Mouse (Mus musculus) liver, embryonic 14.5 days (tissue): ENCODE results near the gene Lamp3. TPM values are rescaled to one million over a fixed set of nuclear protein-coding genes. Genes with fewer than 3 reads are reported as not detected.
"Not testable (repeated sequence)": the region's sequence is repeated elsewhere in the genome, so short reads cannot be mapped to it uniquely, and the experiment has no call there.

ENCODE experiments used
- ATAC-seq: fragments of 200-750 bp; cut with Nextera tagmentation; 2 replicates; pipeline ENCODE4 v1.8.0; 2017; ENCODE audit warnings: moderate number of reproducible peaks, mild to moderate bottlenecking, moderate library complexity; ENCODE audit not compliant: insufficient read depth
- DNase-seq, 3 experiments: peaks; one replicate each; pipeline ENCODE4 v3.0.0-alpha.2; 2012 to 2013; ENCODE audit warnings: low read depth in 3 of 3, low spot score in 3 of 3
- H3K27ac ChIP-seq: fragments of 300-500 bp; sonication (generic); 2 replicates; pipeline ENCODE4 v1.5.1; 2014; ENCODE audit warnings: moderate library complexity, mild to moderate bottlenecking, control low read depth, inconsistent platforms
- H3K27me3 ChIP-seq: fragments of 300-500 bp; sonication (generic); 2 replicates; pipeline ENCODE4 v1.6.1; 2014; ENCODE audit warnings: mild to moderate bottlenecking, low read length, moderate library complexity; ENCODE audit not compliant: control insufficient read depth, insufficient read depth
- H3K36me3 ChIP-seq: fragments of 300-500 bp; sonication (generic); replicated peaks from 2 replicates; pipeline ENCODE4 v1.6.1; 2014; ENCODE audit warnings: low read depth; ENCODE audit not compliant: control insufficient read depth, insufficient read depth
- H3K4me1 ChIP-seq, 2 experiments: fragments of 200-500 bp in 1 of 2; fragments of 300-500 bp in 1 of 2; sonication (generic) in 1 of 2; replicated peaks; 2 replicates each; pipeline ENCODE4 v1.6.1; 2012 to 2014; ENCODE audit warnings: antibody characterized with exemption in 1 of 2, inconsistent platforms in 1 of 2, low read length in 1 of 2; ENCODE audit not compliant: control insufficient read depth in 2 of 2, insufficient read depth in 2 of 2
- H3K4me2 ChIP-seq: fragments of 300-500 bp; sonication (generic); 2 replicates; pipeline ENCODE4 v1.6.1; 2014; ENCODE audit warnings: low read depth, mild to moderate bottlenecking, control low read depth, moderate library complexity
- H3K4me3 ChIP-seq, 2 experiments: fragments of 200-500 bp in 1 of 2; fragments of 300-500 bp in 1 of 2; sonication (generic) in 1 of 2; 2 replicates each; pipeline ENCODE4 v1.5.1; 2012 to 2014; ENCODE audit warnings: low read depth in 2 of 2, low read length in 2 of 2, mild to moderate bottlenecking in 2 of 2, control low read depth in 1 of 2, inconsistent platforms in 1 of 2, moderate library complexity in 1 of 2; ENCODE audit not compliant: insufficient read depth in 1 of 2
- H3K9ac ChIP-seq: fragments of 300-500 bp; sonication (generic); replicated peaks from 2 replicates; pipeline ENCODE4 v1.6.1; 2014; ENCODE audit warnings: mild to moderate bottlenecking, control low read depth, moderate library complexity
- H3K9me3 ChIP-seq: fragments of 300-500 bp; sonication (generic); 2 replicates; pipeline ENCODE4 v1.6.1; 2016; ENCODE audit warnings: low read length, mixed read lengths; ENCODE audit not compliant: control insufficient read depth
- CTCF ChIP-seq: IDR thresholded peaks from 2 replicates; pipeline ENCODE4 v1.5.1; 2016; ENCODE audit warnings: antibody characterized with exemption, low read depth, control low read depth
- EP300 ChIP-seq: IDR thresholded peaks from 2 replicates; pipeline ENCODE4 v1.6.1; 2016; ENCODE audit warnings: antibody characterized with exemption, low read depth
- WGBS: fragments of 180-500 bp; shearing (Covaris S2); extraction: QIAGEN DNeasy Blood & Tissue Kit; methylation state at CpG from one replicate; pipeline ENCODE4 v1.1.7; 2014; ENCODE audit not compliant: insufficient replicate concordance; 5-methylcytosine and 5-hydroxymethylcytosine counted together
- polyA plus RNA-seq, 2 experiments: library from polyadenylated mRNA; depleted of rRNA in 1 of 2; stranded (reverse) in 1 of 2; unstranded in 1 of 2; fragments of >200 nt; fragmentation: Nextera tagmentation in 1 of 2; extraction: Ambion mirVana in 1 of 2; gene quantifications; 2 replicates each; pipeline versions ENCODE4 v1.2.1 to v1.2.3; 2012 to 2014

The Lamp3 gene
- polyA plus RNA-seq, 2 experiments: not detected

- no peak for TF ChIP-seq CTCF
- no peak for TF ChIP-seq EP300
- no peak overlapping the region for H3K4me3 ChIP-seq
- no peak overlapping the region for H3K27ac ChIP-seq
- H3K9ac ChIP-seq: no peak overlapping the region
- ATAC-seq: no peak
- H3K4me1 ChIP-seq: no peaks in the 10 kb centered on the region
- H3K4me2 ChIP-seq: no peak overlapping the region
- no peak for DNase-seq
- no peaks in the 10 kb centered on the region for H3K27me3 ChIP-seq
- H3K36me3 ChIP-seq: no peaks in the 10 kb centered on the region
- H3K9me3 ChIP-seq: no peaks in the 10 kb centered on the region
These were observed 7.0 kb downstream of the Lamp3 start for GRCm38 (mm10) chr16:19699207-19699606.

- DNase-seq (no peak), ATAC-seq (no peak)
- Histone ChIP-seq H3K36me3 (no peaks in the 10 kb centered on the region), H3K4me3 (no peak overlapping the region), H3K27ac (no peak overlapping the region), H3K9ac (no peak overlapping the region), H3K4me2 (no peak overlapping the region), H3K27me3 (no peaks in the 10 kb centered on the region), H3K4me1 (no peaks in the 10 kb centered on the region), H3K9me3 (no peaks in the 10 kb centered on the region)
- TF ChIP-seq EP300 (no peak), CTCF (no peak)
- 52% methylated on average over 2 of the region's 2 CpGs for WGBS
These were observed 35.3 kb downstream of the Lamp3 start for GRCm38 (mm10) chr16:19670768-19671357.

DNA sequence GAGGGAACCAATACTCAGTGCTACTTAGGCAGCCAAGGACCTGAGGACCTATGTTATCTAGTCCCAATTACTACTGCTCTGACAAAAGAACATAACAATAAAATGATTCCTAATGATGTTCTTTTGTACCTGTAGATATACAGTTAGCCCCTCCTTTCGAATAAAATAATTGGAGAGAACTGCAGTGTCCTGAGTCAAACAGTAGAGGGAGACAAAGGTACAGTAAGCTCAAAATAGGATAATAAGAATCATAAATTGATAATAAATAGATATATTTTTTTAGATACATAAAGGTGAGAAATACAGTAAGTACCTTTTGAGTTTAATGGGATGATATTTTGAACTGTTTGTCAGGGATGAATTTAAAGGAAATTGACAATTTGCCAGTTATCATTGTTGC, 39.9 kb downstream of the Lamp3 start:
- no peak for DNase-seq
- Histone ChIP-seq H3K27me3 (no peaks in the 10 kb centered on the region), H3K36me3 (no peaks in the 10 kb centered on the region), H3K9me3 (no peaks in the 10 kb centered on the region), H3K4me2 (no peak overlapping the region), H3K4me1 (no peaks in the 10 kb centered on the region), H3K27ac (no peak overlapping the region), H3K9ac (no peak overlapping the region), H3K4me3 (no peak overlapping the region)
- ATAC-seq: no peak
- 49% methylated on average over 1 of the region's 1 CpGs for WGBS
- TF ChIP-seq EP300 (no peak), CTCF (no peak)

DNA sequence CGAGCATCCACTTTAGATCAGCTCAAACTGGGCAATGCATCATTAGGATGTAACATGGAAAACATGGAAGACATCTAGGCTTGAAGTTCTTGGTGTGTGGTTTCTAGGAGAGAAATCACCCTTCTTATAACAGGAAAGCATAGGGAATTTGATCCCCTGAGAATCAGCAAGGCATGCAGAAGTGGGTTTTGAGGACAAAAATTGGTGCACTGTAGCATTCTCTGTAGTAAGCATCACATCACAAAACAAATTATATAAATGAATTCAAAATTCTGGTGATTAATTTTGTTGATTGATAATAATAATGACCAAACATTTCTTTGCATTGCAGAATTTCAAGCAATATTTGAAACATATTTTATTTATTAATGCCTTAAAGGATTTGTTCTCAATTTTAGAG, 76.4 kb downstream of the Lamp3 start, which contains the start of gene Olfr171:
Olfr171 (minus strand) TSS at position 101 of the 400 bp plus-strand sequence.
- TF ChIP-seq CTCF: no peak
- TF ChIP-seq EP300: no peak
- 69% methylated on average over 1 of the region's 1 CpGs for whole genome bisulfite sequencing

GRCm38 (mm10) chr16:19611782-19612181, 94.4 kb downstream of the Lamp3 start, which contains the start of gene Olfr170:
Olfr170 (minus strand) TSS chr16:19611882.
- ATAC-seq, H3K27ac ChIP-seq, H3K4me1 ChIP-seq, DNase-seq, H3K9me3 ChIP-seq, H3K9ac ChIP-seq, H3K27me3 ChIP-seq, H3K4me3 ChIP-seq, H3K4me2 ChIP-seq, H3K36me3 ChIP-seq: not testable (repeated sequence)
- 68% methylated on average over 2 of the region's 2 CpGs for WGBS

More for the DNA sequence above, 76.4 kb downstream of the Lamp3 start, which contains the start of gene Olfr171:
- Histone ChIP-seq H3K27me3 (no peaks in the 10 kb centered on the region), H3K4me1 (no peaks in the 10 kb centered on the region), H3K27ac (no peak within 1 kb of the TSS), H3K4me3 (no peak within 1 kb of the TSS), H3K9ac (no peak within 1 kb of the TSS), H3K36me3 (no peaks in the 10 kb centered on the region), H3K4me2 (no peak within 1 kb of the TSS), H3K9me3 (no peaks in the 10 kb centered on the region)
- ATAC-seq: no peak
- no peak for DNase-seq

Other genes with a start within 250 kb of the Lamp3 start
- gene Olfr166, start 222.7 kb downstream of the Lamp3 start, polyA plus RNA-seq (2012; rRNA removed): not detected in 2 replicates
- not detected in 2 replicates for gene Olfr166, start 222.7 kb downstream of the Lamp3 start, polyA plus RNA-seq (2014; fragmentation: Nextera tagmentation; extraction: Ambion mirVana)
- not detected in 2 replicates for gene Olfr167, start 184.1 kb downstream of the Lamp3 start, polyA plus RNA-seq (2012; rRNA removed)
- gene Olfr167, start 184.1 kb downstream of the Lamp3 start, polyA plus RNA-seq (2014; fragmentation: Nextera tagmentation; extraction: Ambion mirVana): not detected in 2 replicates
- not detected in 2 replicates for gene Olfr168, start 170.8 kb downstream of the Lamp3 start, polyA plus RNA-seq (2012; rRNA removed)
- not detected in 2 replicates for gene Olfr168, start 170.8 kb downstream of the Lamp3 start, polyA plus RNA-seq (2014; fragmentation: Nextera tagmentation; extraction: Ambion mirVana)
- not detected in 2 replicates for gene Olfr169, start 134.6 kb downstream of the Lamp3 start, polyA plus RNA-seq (2012; rRNA removed)
- not detected in 2 replicates for gene Olfr169, start 134.6 kb downstream of the Lamp3 start, polyA plus RNA-seq (2014; fragmentation: Nextera tagmentation; extraction: Ambion mirVana)
- not detected in 2 replicates for gene Olfr170, start 94.5 kb downstream of the Lamp3 start, polyA plus RNA-seq (2012; rRNA removed)
- not detected in 2 replicates for gene Olfr170, start 94.5 kb downstream of the Lamp3 start, polyA plus RNA-seq (2014; fragmentation: Nextera tagmentation; extraction: Ambion mirVana)
- gene Olfr171, start 76.5 kb downstream of the Lamp3 start, polyA plus RNA-seq (2012; rRNA removed): not detected in 2 replicates
- gene Olfr171, start 76.5 kb downstream of the Lamp3 start, polyA plus RNA-seq (2014; fragmentation: Nextera tagmentation; extraction: Ambion mirVana): not detected in 2 replicates
- gene B3gnt5, start 53.8 kb upstream of the Lamp3 start, polyA plus RNA-seq (2012; rRNA removed): 0.05 and 0.08 TPM in 2 replicates
- 0.13 and 0.24 TPM in 2 replicates for gene B3gnt5, start 53.8 kb upstream of the Lamp3 start, polyA plus RNA-seq (2014; fragmentation: Nextera tagmentation; extraction: Ambion mirVana)